Comparison of ENCODE assay signal across 12 mouse cellular contexts in the genomic region with DNA sequence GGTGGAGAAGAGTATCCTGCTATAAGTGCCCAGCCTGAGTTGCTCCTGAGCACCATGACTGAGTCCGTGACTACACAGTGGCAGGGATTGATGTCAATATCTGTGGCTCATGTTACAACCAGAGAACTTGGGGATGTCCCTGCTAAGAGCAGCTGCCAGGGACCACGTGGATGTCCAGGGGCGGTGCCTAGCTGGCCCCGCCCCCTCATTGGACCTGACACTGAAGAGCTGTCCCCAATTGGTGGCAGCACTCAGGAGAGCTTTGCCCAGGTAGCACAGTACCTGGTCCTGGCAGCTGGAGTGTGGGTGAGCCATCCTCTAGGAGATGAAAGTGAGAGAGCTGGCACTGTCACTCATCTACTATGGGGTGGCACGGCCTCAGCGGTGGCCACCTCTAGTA. TPM values are rescaled to one million over a fixed set of nuclear protein-coding genes. Genes with fewer than 3 reads are reported as not detected.
DNase-seq lines count a peak whose midpoint lies in the region; ATAC-seq lines count a peak whose summit lies in the region.
"Had no signal": no experiment of that assay in that cellular context is flagged by ENCODE, and none has a peak within 500 bp of the region (broad histone marks: within the 10 kb centered on the region; RNA-seq: fewer than 3 reads in every experiment).

No protein-coding gene starts in this region.

- no peaks in the 10 kb centered on the region for H3K36me3 ChIP-seq in heart, embryonic 15.5 days
- H3K36me3 ChIP-seq in liver, embryonic 11.5 days (ENCODE audit: control insufficient read depth, insufficient read depth, low read length) = no peaks in the 10 kb centered on the region

- no peak overlapping the region for H3K27ac ChIP-seq in heart, embryonic 15.5 days
- H3K27ac ChIP-seq in liver, embryonic 11.5 days (ENCODE audit: low read depth, low read length) = no peak overlapping the region
- H3K27ac ChIP-seq: heart, adult 2 months; macrophage had no signal

- intact Hi-C loops in heart, postnatal 14 days (cut with DNase I) = no loop called here

- ATAC-seq in heart, embryonic 15.5 days (replicated peaks; ENCODE audit: insufficient number of reproducible peaks, insufficient read depth, low FRiP score, low read depth) = 0 out of 2 replicates have a peak, but pooled peaks have one; percentile 43
- peak; percentile 37 for ATAC-seq in liver, embryonic 11.5 days (replicated peaks; ENCODE audit: low FRiP score)

- no peaks in the 10 kb centered on the region for H3K4me1 ChIP-seq in heart, embryonic 15.5 days (replicated peaks)
- H3K4me1 ChIP-seq in liver, embryonic 11.5 days (replicated peaks; ENCODE audit: control insufficient read depth, insufficient read depth, low read length) = no peaks in the 10 kb centered on the region

- no peaks in the 10 kb centered on the region for H3K27me3 ChIP-seq in heart, embryonic 15.5 days
- H3K27me3 ChIP-seq in liver, embryonic 11.5 days (replicated peaks; ENCODE audit: control insufficient read depth, insufficient read depth, low read length) = no peaks in the 10 kb centered on the region; the same call in none of the 2 replicates

- no peak overlapping the region for H3K9ac ChIP-seq in heart, embryonic 15.5 days
- H3K9ac ChIP-seq in liver, embryonic 11.5 days (ENCODE audit: low read depth, low read length) = no peak overlapping the region

- no peaks in the 10 kb centered on the region for H3K9me3 ChIP-seq in heart, embryonic 15.5 days (replicated peaks)
- H3K9me3 ChIP-seq in liver, embryonic 11.5 days (ENCODE audit: control insufficient read depth, low read length) = no peaks in the 10 kb centered on the region

- no peak for DNase-seq in heart, postnatal 14 days
- peak; percentile 15 for DNase-seq in thymus, postnatal 4 days
- no peak for DNase-seq in thymus, postnatal 36 days
- DNase-seq in liver, embryonic 11.5 days (ENCODE audit: low spot score) = no peak
- DNase-seq in spleen, postnatal 4 days (ENCODE audit: low spot score in 2 of 2) = no peak
- no peak for DNase-seq in layer of hippocampus, adult 8-10 months (ENCODE audit: low spot score in 2 of 2)
- no peak for DNase-seq in cerebellum, postnatal 14 days
- DNase-seq: cerebellum, adult 2 months; heart, adult 2 months; right cerebral cortex, postnatal 14 days had no signal

- no peak overlapping the region for H3K4me3 ChIP-seq in heart, embryonic 15.5 days
- no peak overlapping the region for H3K4me3 ChIP-seq in liver, embryonic 11.5 days (ENCODE audit: low read depth, low read length)
- H3K4me3 ChIP-seq: heart, adult 2 months had no signal

- WGBS in heart, embryonic 15.5 days = 50% methylated on average over 6 of the region's 6 CpGs
- whole genome bisulfite sequencing in liver, embryonic 11.5 days = 52% methylated on average over 6 of the region's 6 CpGs

- no peak overlapping the region for H3K4me2 ChIP-seq in heart, embryonic 15.5 days
- H3K4me2 ChIP-seq in liver, embryonic 11.5 days = no peak overlapping the region

RNA-seq across cellular contexts. Expression of a gene that starts 9.1 kb away (rescaled TPM):
- 14.6 and 15.8 TPM in 2 replicates for polyA plus RNA-seq in heart, embryonic 15.5 days (2015; fragmentation: Nextera tagmentation; extraction: Ambion mirVana)
- 10 to 100 TPM; 11.1 to 12.0 TPM for total RNA-seq in heart, postnatal 14 days (2021)
- polyA plus RNA-seq in liver, embryonic 11.5 days (2014; fragmentation: Nextera tagmentation; extraction: Ambion mirVana) = 8.3 and 9.8 TPM in 2 replicates
- total RNA-seq in layer of hippocampus, adult 8-10 months (2022) = 10 to 100 TPM; 17.9 to 33.1 (median 26.4) TPM
